Mouse (Mus musculus) cortical plate, adult 2 months (tissue): ENCODE measurements at regions not wholly inside any gene's neighbourhood (a gene's known extent, or its start where the extent isn't known, plus 50 kb on each side); places are given as distances from the start of the nearest gene placed in this dataset.

Experiments used
- CTCF ChIP-seq: fragments of 200-500 bp; IDR thresholded peaks from 2 replicates; pipeline ENCODE4 v1.5.1; 2011; ENCODE audit warnings: mild to moderate bottlenecking, control low read depth, low read length; ENCODE audit not compliant: insufficient read depth; ENCODE audit errors: extremely low read depth
- POLR2A ChIP-seq: fragments of 200-500 bp; IDR thresholded peaks from 2 replicates; pipeline ENCODE4 v1.6.1; 2011; ENCODE audit warnings: mild to moderate bottlenecking, low read length, control low read depth; ENCODE audit not compliant: insufficient read depth; ENCODE audit errors: extremely low read depth

DNA sequence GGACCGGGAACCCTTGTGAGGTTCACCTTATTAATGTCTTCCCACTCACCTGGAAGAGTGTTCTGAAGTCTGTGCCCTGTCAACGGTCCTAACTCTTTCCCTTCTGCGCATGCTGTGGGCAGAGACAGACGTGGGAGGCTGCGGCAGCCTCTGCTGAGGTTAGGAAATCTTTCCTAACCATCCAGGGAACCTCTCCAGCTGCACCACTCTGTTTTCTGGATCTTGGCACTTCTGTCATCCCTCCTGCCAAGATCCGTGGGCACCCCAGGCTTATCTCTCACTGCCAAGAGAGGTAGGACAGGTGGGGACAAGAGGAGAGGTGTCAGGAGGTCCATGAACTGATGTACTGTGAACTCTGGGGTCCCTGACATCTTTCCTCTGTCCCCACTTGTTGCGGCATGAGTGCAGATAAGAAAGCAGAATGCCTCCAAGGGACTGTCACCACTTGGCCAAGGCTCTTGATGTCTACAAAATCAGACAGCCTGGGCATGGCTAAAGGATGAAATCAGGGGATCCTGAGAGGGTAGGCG lies 114.8 kb downstream of the Ndufa10 start:
- no peak for TF ChIP-seq POLR2A
- TF ChIP-seq CTCF: no peak
